Mouse (Mus musculus) stomach, embryonic 14.5 days (tissue): ENCODE results near the gene Tmc7. TPM values are rescaled to one million over a fixed set of nuclear protein-coding genes. Genes with fewer than 3 reads are reported as not detected.

Experiments used
- ATAC-seq: fragments of 200-750 bp; cut with Nextera tagmentation; 2 replicates; pipeline ENCODE4 v1.8.0; 2017; ENCODE audit warnings: low read depth, moderate TSS enrichment; ENCODE audit not compliant: insufficient number of reproducible peaks, insufficient read depth, low FRiP score
- H3K27ac ChIP-seq: fragments of 300-500 bp; sonication (generic); 2 replicates; pipeline ENCODE4 v1.5.1; 2014; ENCODE audit warnings: mild to moderate bottlenecking, low read length, moderate library complexity, mixed read lengths
- H3K27me3 ChIP-seq: fragments of 300-500 bp; sonication (generic); 2 replicates; pipeline ENCODE4 v1.6.1; 2014; ENCODE audit warnings: low read length, control low read depth, mixed read lengths; ENCODE audit not compliant: control insufficient read depth, insufficient read depth
- H3K36me3 ChIP-seq: fragments of 300-500 bp; sonication (generic); 2 replicates; pipeline ENCODE4 v1.6.1; 2014; ENCODE audit warnings: mild to moderate bottlenecking, control low read depth, low read length, moderate library complexity, mixed read lengths; ENCODE audit not compliant: control insufficient read depth, insufficient read depth
- H3K4me1 ChIP-seq: fragments of 300-500 bp; sonication (generic); 2 replicates; pipeline ENCODE4 v1.6.1; 2014; ENCODE audit warnings: low read length, control low read depth, mixed read lengths; ENCODE audit not compliant: control insufficient read depth, insufficient read depth
- H3K4me2 ChIP-seq: fragments of 300-500 bp; sonication (generic); replicated peaks from 2 replicates; pipeline ENCODE4 v1.6.1; 2014; ENCODE audit warnings: low read depth, low read length, control low read depth
- H3K4me3 ChIP-seq: fragments of 300-500 bp; sonication (generic); 2 replicates; pipeline ENCODE4 v1.5.1; 2014; ENCODE audit warnings: low read depth, low read length, control low read depth
- H3K9ac ChIP-seq: fragments of 300-500 bp; sonication (generic); replicated peaks from 2 replicates; pipeline ENCODE4 v1.6.1; 2014; ENCODE audit warnings: low read depth, mild to moderate bottlenecking, control low read depth, low read length, moderate library complexity, mixed read lengths
- H3K9me3 ChIP-seq: fragments of 300-500 bp; sonication (generic); 2 replicates; pipeline ENCODE4 v1.6.1; 2016; ENCODE audit warnings: low read depth, low read length, control low read depth; ENCODE audit not compliant: control insufficient read depth
- WGBS: fragments of 180-500 bp; shearing (Covaris S2); extraction: QIAGEN DNeasy Blood & Tissue Kit; methylation state at CpG from one replicate; pipeline ENCODE4 v1.1.7; 2014; 5-methylcytosine and 5-hydroxymethylcytosine counted together
- polyA plus RNA-seq: library from polyadenylated mRNA; unstranded; fragments of >200 nt; fragmentation: Nextera tagmentation; extraction: Ambion mirVana; gene quantifications from 2 replicates; pipeline ENCODE4 v1.2.1, GENCODE M21; 2014

The Tmc7 gene
- polyA plus RNA-seq, 1 experiment from 2014 or later: 13.3 TPM

- no peaks in the 10 kb centered on the region for H3K27me3 ChIP-seq
- no peak overlapping the region for H3K4me3 ChIP-seq
- no peak overlapping the region for H3K4me2 ChIP-seq
- ATAC-seq: no peak
- H3K36me3 ChIP-seq: no peaks in the 10 kb centered on the region
- H3K27ac ChIP-seq: no peak overlapping the region
- WGBS: 84% methylated on average over 4 of the region's 4 CpGs
- H3K4me1 ChIP-seq: no peaks in the 10 kb centered on the region; the same call in 1 of the 2 replicates
- no peaks in the 10 kb centered on the region for H3K9me3 ChIP-seq
- H3K9ac ChIP-seq: no peak overlapping the region
Measured at GRCm38 (mm10) chr7:118535076-118535475, 49.5 kb downstream of the Tmc7 start.

- WGBS: 78% methylated on average over 3 of the region's 3 CpGs
- Histone ChIP-seq H3K4me3 (no peak overlapping the region), H3K4me2 (no peak overlapping the region), H3K9me3 (no peaks in the 10 kb centered on the region), H3K27ac (no peak overlapping the region), H3K9ac (no peak overlapping the region), H3K36me3 (no peaks in the 10 kb centered on the region), H3K27me3 (no peaks in the 10 kb centered on the region), H3K4me1 (no peaks in the 10 kb centered on the region; the same call in 1 of the 2 replicates)
- ATAC-seq: no peak
Measured at GRCm38 (mm10) chr7:118534326-118534725, 50.2 kb downstream of the Tmc7 start.

GRCm38 (mm10) chr7:118533178-118533578, 51.4 kb downstream of the Tmc7 start, which contains the start of gene Coq7:
Gene Coq7, minus strand, starts transcription at chr7:118533356.
- Histone ChIP-seq H3K27me3 (no peaks in the 10 kb centered on the region), H3K4me3 (peak within 1 kb of the TSS; percentile 62), H3K27ac (peak within 1 kb of the TSS; percentile 89), H3K9me3 (no peaks in the 10 kb centered on the region), H3K4me1 (no peaks in the 10 kb centered on the region), H3K9ac (peak within 1 kb of the TSS; percentile 41), H3K36me3 (no peaks in the 10 kb centered on the region; the same call in 1 of the 2 replicates), H3K4me2 (peak within 1 kb of the TSS; percentile 52)
- WGBS: under 1% methylated on average over 31 of the region's 31 CpGs
- ATAC-seq: peak; percentile 99

- no peaks in the 10 kb centered on the region for H3K9me3 ChIP-seq
- no peaks in the 10 kb centered on the region for H3K27me3 ChIP-seq
- H3K36me3 ChIP-seq: no peaks in the 10 kb centered on the region; the same call in 1 of the 2 replicates
- no peaks in the 10 kb centered on the region for H3K4me1 ChIP-seq
- peak; percentile 91 for ATAC-seq
- H3K4me2 ChIP-seq: peak overlapping the region; percentile 52
- peak overlapping the region; percentile 62 for H3K4me3 ChIP-seq
- H3K27ac ChIP-seq: peak overlapping the region; percentile 89
- peak overlapping the region; percentile 41 for H3K9ac ChIP-seq
- WGBS: under 1% methylated on average over 36 of the region's 36 CpGs
Measured at GRCm38 (mm10) chr7:118532519-118533177, 51.9 kb downstream of the Tmc7 start.

GRCm38 (mm10) chr7:118526967-118527366, 57.6 kb downstream of the Tmc7 start:
- no peak overlapping the region for H3K4me2 ChIP-seq
- H3K4me3 ChIP-seq: no peak overlapping the region
- H3K9me3 ChIP-seq: no peaks in the 10 kb centered on the region
- no peaks in the 10 kb centered on the region for H3K27me3 ChIP-seq
- 84% methylated on average over 4 of the region's 4 CpGs for WGBS
- no peak overlapping the region for H3K27ac ChIP-seq
- peaks cover 12% of the 10 kb centered on the region; the same call in 1 of the 2 replicates for H3K36me3 ChIP-seq
- no peak overlapping the region for H3K9ac ChIP-seq
- no peaks in the 10 kb centered on the region for H3K4me1 ChIP-seq
- no peak for ATAC-seq

GRCm38 (mm10) chr7:118522077-118522476, 62.5 kb downstream of the Tmc7 start:
- H3K4me2 ChIP-seq: no peak overlapping the region
- no peaks in the 10 kb centered on the region for H3K27me3 ChIP-seq
- no peak overlapping the region for H3K9ac ChIP-seq
- H3K36me3 ChIP-seq: peaks cover 9% of the 10 kb centered on the region; the same call in 1 of the 2 replicates
- H3K4me1 ChIP-seq: no peaks in the 10 kb centered on the region
- H3K4me3 ChIP-seq: no peak overlapping the region
- no peak overlapping the region for H3K27ac ChIP-seq
- H3K9me3 ChIP-seq: no peaks in the 10 kb centered on the region
- WGBS: 82% methylated on average over 5 of the region's 5 CpGs
- ATAC-seq: no peak

- H3K4me1 ChIP-seq: no peaks in the 10 kb centered on the region
- 69% methylated on average over 8 of the region's 8 CpGs for WGBS
- no peaks in the 10 kb centered on the region for H3K9me3 ChIP-seq
- H3K4me2 ChIP-seq: no peak overlapping the region
- H3K9ac ChIP-seq: no peak overlapping the region
- no peak overlapping the region for H3K4me3 ChIP-seq
- H3K36me3 ChIP-seq: no peaks in the 10 kb centered on the region; the same call in 1 of the 2 replicates
- no peak for ATAC-seq
- H3K27ac ChIP-seq: no peak overlapping the region
- H3K27me3 ChIP-seq: no peaks in the 10 kb centered on the region
Measured at GRCm38 (mm10) chr7:118519661-118520060, 64.9 kb downstream of the Tmc7 start.

- Histone ChIP-seq H3K27ac (no peak overlapping the region), H3K36me3 (no peaks in the 10 kb centered on the region; the same call in 1 of the 2 replicates), H3K4me1 (no peaks in the 10 kb centered on the region), H3K4me2 (no peak overlapping the region), H3K9me3 (no peaks in the 10 kb centered on the region), H3K4me3 (no peak overlapping the region), H3K9ac (no peak overlapping the region), H3K27me3 (no peaks in the 10 kb centered on the region)
- ATAC-seq: peak; percentile 80
- 2% methylated on average over 18 of the region's 18 CpGs for WGBS
Measured at GRCm38 (mm10) chr7:118518687-118519086, 65.8 kb downstream of the Tmc7 start.
